Mouse (Mus musculus) spleen, embryonic (tissue): ENCODE data around the gene Ankrd44.

Source experiments
- CTCF ChIA-PET: fragments of 350-600 bp; sonication (Branson Sonifier 250); formaldehyde crosslinking; loops from one replicate; lab custom pipeline; 2022; lab: Charles Lee

Gene Ankrd44

DNA sequence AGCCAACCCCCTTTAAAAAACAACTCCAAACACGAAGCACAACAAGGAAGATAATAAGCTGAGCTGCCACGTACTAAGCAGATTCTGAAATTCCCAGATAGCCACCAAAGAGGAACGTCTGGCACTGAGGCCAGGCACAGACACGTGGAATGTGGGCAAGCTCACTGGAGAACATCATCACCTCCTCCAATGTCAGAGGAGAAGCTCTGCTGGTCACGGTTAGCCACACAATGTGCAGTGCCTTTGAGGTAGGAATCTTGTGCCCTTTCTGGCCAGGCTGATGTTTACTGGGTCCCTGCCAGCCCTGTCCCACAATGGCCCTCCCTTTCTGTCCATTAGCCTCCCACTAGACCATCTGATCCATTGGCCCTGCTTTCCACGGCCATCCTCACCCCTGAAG, 149.1 kb downstream of the Ankrd44 start:
- CTCF ChIA-PET: interaction anchor here (0.6 kb wide), 1 partner anchor 280 kb away, joined by 12 read pairs; no protein-coding TSS in a partner anchor

DNA sequence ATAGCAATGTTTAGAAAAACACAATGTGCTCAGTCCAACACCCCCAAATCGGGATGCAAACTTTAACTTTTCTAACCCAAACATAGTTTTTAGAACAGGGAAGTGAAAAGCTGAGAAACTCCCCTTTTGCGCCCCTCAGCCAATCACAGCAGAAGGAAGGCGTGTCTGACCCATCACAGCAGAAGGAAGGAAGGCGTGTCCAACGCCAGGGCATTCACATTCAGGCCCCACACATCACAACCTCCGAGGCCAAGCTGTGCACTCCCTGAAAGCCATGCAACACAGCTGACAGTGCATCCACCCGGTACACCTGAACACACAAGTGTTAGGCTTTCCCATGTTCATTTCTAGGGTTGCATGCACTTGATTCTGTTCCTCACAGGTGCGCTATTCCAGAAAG, 150.1 kb downstream of the Ankrd44 start:
- CTCF ChIA-PET: no interaction called here

DNA sequence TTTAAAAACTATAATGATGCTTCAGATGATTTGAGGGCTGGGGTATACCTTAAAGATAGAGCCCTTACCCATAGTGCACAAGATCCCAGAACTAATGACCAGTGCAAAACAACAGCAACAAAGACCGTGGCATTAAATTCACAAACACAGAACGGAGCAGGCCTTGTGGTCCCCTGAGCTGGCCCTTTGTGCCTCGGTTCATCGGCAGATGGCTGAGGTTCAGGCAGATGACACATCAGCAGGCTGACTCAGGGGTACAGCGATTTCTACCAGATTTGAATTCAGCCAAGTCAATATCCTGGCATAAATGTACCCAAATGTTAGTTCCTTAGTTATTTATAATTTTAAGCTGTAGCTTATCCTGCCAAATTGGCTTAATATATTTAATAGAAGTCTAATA, 153.3 kb downstream of the Ankrd44 start:
- CTCF ChIA-PET: interaction anchor here (0.7 kb wide), 2 partner anchors 45 to 282 kb away, joined by 3 read pairs; no protein-coding TSS in a partner anchor

DNA sequence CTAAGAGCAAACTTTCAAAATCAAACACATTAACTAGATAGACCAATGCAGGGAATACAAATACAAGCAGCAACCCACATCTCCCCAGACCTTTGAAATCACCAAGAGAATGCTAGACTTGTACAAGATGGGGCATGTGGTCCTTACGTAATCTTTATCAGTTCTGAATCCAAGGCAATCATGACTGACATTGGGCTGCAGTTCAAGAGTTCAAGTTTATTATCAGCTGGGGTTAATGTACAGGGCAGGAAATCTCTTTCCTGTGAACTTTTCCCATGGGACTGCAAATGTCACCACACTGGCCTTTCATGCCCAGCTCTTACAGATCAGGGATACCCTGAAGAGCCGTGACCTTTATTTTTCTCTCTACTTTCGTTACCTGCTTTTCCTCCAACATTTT, 154.7 kb downstream of the Ankrd44 start:
- CTCF ChIA-PET: no interaction called here

DNA sequence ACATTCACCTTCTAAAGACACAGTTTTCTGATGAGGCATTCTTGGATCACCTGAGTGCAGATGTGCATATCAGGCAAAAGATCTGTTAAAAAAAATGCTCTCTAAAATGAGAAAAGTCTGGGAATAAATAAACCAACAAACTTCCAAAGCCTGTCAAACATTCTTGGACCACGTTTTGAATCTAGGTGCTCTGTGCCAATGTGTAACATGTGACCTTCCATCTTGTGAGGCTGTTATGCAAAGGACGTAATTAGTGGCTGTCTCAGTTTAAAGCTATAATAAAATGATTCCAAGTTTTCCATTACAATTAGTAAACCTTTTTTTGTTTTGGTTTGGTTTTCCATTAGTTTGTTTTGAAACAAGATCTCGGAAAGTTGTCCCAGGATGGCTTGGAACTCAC, 159.0 kb downstream of the Ankrd44 start:
- CTCF ChIA-PET: no interaction called here

DNA sequence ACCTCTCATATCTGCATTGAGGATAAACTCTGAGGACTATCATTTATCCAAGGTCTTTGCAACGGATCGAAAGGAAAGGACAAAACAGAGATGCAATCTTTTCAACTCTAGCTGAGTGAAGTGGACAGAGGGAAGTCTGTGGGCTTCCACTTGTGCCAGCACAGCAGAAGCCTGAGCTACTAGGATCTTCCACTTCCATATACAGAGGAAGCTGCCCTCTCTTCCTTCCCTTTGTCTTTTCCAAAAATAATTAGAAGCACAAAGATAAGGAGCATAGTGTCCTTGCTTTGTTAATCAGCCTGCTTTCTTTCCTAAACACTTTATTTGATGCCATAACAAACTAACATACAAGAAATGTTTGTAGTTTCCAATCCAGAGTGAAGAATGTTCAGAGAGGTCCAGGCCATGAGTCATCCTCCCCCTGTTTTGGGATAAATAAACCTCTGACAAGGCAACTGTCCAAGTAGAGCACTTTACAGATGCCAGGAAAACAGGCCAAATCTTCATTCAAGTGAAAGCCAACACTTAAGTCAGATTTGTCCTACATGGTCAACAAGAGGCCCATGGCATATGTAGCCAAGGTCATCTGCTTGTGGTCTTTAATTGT, 160.5 kb downstream of the Ankrd44 start:
- CTCF ChIA-PET: no interaction called here

DNA sequence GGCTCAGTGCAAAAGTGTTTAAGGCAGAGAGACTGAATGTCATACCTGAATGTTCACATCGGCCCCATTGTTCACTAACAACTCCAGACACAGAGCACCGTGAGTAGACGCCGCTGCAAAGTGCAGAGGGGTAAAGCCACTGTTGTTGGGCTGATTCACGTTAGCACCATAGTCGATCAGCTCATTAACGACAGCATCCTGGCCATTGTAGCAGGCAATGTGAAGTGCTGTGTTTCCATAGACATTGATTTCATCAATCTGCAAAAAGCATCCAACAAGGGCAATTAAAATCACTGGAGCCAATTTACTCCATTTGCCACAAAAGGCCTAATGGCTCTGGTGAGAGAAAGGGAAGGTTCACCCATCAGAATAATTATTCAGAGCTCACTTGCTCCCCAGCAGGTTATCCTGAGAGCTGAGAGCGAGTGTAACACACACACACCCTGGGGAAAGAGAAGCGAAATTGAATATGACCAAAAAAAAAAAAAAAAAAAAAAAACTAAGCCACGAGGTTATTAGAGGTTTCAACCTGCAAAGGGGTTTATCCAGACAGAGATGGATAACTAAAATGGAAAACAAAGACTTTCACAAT, 163.9 kb downstream of the Ankrd44 start:
- CTCF ChIA-PET: no interaction called here

DNA sequence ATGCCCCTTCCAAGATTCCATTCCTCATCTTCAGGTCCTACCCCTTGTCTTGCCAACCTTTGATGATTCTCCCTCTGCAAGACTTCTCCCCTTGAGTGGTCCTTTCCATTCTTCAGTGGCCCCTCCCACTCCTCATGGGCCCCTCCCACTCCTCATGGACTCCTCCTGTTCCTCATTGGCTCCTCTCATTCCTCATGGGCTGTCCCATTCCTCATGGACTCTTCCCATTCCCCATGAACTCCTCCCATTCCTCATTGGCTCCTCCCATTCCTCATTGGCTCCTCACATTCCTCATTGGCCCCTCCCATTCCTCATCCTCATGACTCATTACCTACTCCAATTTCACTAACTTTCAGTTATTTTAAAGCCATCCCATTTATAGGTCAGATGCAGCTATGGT, 166.3 kb downstream of the Ankrd44 start:
- CTCF ChIA-PET: no interaction called here

DNA sequence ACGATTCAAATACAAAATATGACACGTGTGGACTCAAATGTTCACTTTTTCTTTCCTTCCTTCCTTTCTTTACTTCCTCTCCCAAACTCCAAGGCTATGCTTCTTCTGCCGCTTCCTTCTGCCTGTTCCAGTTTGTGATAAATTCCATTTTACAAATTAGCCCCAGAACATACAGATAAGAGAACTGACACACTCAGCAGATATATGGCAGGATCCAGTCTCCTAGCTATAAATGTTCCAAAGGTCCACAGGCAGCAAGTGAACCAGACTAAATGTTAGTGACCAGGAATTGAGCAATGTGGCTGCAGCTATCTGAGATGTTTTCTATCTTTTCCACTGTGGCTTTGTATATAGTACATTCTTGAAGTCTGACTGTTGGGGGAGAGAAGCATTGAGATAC, 168.9 kb downstream of the Ankrd44 start:
- CTCF ChIA-PET: interaction anchor here (0.8 kb wide), 1 partner anchor 274 kb away, joined by 5 read pairs; no protein-coding TSS in a partner anchor

DNA sequence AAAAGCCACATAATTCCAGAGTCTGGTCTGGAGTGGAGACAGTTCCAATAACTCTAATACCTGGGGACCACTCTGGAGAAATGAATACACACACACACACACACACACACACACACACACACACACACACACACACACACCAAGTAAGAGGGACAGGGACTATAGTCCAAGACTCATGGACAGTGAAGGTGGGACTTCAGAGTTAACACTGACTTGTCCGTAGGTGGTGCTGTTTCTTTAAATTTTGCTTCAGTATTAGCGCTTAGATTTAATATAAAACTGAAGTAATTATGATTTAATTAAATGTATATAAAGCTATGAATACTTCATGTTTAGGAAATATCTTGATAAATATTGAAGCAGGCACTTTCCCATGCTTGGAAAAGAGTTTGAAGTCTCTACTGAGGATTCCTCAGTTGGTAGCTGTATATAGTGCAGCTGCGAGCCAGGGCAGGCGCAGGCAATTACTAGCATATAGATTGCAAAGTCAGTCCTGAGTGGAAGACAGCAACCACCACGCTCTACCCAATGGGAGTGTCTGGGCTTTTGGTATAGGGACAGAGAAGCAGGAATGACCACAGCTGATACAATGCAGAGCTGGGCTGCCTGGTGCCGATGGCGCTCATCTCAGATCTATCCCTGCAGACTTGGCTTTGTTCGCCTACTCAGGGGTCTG, 170.4 kb downstream of the Ankrd44 start:
- CTCF ChIA-PET: no interaction called here

DNA sequence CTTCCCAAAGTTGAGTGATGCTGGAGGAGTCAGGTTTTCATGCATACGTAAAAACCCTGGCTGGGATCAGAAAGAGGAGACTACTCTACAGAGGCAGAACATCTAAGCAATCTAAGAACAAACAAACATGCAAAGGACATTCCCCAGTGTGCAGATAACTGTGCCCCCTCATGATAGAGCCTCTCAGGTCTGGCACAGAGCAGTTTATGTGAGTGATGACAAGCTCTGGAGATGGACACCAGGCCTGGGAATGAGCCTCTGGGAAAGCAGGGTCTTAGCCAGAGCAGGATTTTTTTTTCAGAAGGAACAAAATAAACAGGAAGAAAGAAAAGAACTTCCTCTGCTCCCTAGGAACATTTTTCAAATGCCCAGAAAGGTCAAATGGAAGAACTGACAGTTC, 176.2 kb downstream of the Ankrd44 start:
- CTCF ChIA-PET: no interaction called here

DNA sequence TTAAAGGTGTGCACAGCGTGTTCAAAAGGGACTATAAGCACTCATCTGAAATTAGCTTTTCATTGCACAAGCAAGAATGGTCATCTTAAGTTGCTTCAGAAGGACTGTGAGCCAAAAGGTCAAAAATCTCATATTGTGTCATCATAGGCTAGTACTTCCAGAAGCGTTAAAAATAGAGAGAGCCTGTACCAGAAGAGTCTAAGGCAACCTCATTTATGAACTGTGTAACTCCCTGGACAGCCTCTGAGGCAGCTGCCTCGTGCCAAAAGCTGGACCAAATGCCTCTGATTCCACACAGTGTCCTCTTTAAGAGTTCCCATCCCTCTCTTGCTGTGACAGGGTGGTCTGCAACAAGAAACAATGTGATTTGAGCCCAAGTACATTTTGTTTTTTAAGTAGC, 176.7 kb downstream of the Ankrd44 start:
- CTCF ChIA-PET: no interaction called here

DNA sequence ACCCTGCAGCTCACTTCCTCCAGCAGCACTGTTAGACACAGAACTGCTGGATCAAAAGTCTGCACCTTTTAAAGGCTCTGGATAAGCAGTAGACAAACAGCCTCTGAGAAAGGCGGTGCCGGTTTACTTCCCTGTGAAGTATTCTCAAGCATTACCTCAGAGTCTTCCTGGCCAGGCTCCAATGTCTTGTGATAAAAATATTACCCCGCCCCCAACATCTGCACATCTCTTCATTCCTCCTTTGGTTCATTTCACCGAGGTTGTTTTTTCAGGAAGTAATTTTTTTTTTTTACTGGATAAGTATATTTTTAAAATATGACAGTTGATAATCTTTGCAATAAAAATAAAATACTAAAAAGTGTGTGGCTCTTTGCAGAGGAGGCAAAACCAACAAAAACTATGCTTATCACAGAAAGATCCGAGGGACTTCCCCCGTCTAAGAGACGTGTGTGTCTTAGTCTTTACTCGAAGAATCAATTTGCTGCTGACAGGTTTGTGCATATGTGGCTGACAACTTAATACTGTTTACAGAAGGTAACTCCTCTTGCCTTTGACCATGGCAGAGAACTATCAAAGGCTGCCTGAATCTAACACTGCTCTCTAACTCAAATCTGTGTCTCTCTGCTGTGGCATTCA, 178.3 kb downstream of the Ankrd44 start:
- CTCF ChIA-PET: no interaction called here

DNA sequence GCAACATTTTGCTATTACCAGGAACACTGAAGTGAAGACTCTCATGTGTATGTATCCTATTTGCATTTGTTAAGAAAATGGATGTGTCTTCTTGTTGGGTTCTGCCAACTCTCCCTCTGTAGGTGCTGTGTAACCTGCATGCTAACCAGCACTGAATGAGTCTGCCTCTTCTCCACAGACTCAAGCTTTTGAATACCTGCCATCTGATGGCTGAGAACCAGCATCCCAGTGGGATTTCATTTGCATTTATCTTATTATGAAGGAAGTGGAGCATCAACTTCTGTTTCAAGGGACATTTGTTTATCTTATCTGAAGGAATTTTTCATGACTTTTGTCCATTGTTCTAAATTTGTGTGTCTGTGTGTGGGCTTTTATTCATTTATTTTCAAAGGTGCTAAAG, 180.5 kb downstream of the Ankrd44 start:
- CTCF ChIA-PET: no interaction called here

DNA sequence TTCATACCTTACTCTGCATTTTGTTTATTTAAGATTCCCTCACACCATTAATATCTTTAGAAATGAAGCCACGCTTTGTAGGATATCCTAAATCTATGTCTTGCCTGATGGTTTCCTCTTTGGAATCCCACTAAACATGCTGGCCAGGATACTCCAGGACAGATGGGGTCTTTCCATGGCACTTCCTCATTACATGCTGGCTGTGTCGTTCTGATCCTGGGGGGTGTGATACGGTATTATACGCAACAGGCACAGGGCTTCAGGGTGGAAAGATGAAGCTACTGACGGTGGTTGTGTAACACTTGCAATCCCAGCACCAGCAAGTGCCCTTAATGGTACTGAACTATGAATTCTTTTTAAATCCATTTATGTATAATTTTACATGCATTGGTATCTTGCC, 182.0 kb downstream of the Ankrd44 start:
- CTCF ChIA-PET: no interaction called here

DNA sequence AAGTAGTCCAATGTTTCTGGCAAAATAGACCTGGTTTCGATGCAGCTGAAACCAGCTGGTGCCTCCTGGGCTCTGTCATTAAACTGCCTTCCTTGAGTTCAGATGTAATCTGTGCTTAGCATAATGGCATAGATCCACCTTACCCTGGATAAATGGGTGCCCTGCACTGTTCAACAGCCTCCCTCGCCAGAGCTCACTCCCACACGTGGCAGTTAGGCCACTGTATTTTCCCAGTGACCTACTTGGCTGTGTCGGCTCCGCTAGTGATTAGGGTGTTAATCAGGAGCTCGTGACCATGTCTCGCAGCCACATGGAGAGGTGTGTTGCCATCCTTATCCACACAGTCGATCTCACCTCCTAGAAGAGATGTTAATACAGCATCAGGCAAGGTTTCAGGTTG, 183.1 kb downstream of the Ankrd44 start:
- CTCF ChIA-PET: interaction anchor here (0.6 kb wide), 1 partner anchor 325 kb away, joined by 3 read pairs; no protein-coding TSS in a partner anchor

DNA sequence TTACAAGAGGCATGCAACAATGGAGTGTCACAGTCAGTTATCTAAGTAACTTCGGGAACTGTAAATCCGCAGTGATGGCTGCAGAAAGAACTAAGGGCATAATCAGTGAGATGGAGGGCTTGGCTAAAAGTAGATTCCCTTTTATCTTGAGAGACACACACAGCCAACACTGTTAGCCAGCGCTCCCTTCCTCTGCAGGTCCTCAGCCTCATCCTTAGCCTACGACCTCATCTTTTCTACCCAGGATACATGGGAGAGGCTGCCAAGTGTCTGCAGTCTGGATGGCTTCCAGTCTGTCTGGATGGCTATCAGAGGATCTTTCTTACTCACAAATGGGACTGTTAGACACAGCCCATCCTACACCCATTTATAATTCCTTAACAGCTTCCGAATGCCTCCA, 185.3 kb downstream of the Ankrd44 start:
- CTCF ChIA-PET: no interaction called here

DNA sequence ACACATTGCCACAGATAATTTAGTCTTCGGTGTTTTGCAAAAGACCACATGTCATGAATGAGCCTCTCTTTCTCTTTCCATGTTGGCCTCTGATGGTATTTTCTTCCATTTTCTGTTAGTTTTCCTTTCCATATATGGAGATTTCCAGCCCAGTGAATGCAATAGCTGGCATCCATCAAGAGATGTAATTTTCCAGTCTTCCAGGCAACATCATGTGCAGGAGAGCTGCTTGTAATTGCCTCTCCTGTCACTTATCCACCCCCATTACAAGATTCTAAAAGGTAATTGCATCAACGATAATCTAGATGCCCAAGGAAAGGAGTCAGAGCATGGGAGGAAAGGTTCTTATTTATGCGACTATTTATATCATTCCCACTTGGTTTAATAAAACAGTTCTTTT, 188.7 kb downstream of the Ankrd44 start:
- CTCF ChIA-PET: no interaction called here

DNA sequence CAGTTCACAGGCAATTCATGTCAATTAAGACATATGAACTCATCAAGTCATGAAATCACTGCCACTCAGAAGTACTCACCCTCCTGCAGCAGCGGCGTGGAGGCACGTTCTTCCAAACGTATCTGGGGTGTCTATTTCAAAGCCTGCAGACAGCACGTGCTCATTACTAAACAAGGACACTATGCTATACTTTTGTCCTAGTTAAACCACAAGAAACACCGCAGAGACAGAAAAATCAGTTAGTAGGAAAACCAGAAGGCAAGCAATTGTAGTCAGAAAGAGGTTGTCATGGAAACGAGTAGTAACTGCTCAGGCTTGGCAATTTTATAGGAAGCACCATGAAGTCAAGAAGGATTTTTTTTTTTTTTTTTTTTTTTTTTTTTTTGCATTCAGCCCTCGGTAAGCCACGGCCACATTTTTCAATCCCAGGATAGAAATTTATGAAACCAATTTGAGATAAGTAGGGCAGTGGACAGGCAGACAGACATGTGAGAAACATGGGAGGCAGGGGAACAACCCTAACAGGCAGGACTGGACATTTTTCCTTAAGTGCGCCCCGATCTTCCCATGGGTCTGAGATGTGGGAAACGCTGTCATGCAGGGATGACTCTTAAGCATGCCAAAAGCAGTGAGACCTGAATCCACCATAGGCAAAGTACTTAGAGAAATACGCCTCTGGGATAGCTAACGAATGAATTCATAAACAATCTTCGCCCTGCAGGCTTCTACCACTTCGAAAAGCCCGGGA, 191.1 kb downstream of the Ankrd44 start:
- CTCF ChIA-PET: no interaction called here

DNA sequence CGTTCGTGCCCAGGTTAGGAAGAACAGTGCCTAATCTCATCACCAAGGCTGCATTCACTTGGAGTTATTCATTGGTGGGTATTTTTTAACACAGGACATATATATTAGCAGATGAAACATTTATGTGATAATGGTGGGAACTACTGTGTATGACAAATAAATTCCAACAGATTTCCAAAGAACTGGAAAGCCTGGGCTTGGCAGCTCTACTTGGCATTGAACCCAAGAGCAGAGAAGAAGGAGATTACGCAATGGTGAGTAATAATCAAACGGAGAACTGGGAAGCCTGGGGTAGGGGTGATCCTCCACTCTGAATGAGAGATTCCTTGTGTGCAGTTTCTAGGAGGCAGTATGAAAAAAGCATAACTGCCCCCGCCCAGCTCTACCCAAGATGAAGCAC, 196.9 kb downstream of the Ankrd44 start:
- CTCF ChIA-PET: no interaction called here

DNA sequence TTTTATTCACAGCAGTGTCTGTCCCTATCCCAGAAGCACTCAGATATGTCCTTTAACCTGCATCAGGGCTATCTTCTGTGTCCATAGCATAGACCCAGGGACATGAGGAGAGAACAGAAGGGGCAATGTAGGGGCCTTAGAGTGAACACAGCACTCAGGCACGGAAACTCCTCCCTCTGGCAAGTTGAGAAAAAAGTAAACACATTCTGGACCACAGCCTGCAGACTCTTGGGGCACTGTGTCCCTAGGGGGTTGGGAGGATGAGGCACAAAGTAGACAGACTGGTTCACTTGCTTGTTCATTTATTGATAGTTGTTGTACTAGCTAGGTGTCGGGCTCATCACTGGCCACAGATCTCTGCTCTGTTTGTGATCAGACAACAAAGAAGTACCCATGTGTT, 199.6 kb downstream of the Ankrd44 start:
- CTCF ChIA-PET: no interaction called here

DNA sequence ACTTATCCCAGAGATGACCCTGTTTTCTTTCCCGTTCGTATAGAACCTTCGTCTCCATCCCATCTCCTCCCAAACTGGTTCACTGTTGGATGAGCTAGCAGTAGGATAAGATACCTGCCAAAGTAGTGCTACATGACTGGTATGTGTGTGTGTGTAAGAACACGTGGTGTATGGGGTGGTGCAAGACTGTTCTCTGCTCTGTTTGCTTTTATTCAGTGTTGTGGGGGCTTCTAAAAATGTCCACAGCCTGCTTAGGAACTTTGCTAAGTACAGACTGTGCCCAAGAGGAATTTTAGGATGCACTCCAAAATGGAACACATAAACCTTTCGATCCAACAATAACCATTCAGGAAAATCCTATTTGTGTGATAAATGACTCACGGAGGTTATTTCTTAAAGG, 209.3 kb downstream of the Ankrd44 start:
- CTCF ChIA-PET: no interaction called here
